Mouse (Mus musculus) heart, adult 2 months (tissue): ENCODE results near the gene Grin1. TPM values are rescaled to one million over a fixed set of nuclear protein-coding genes. Genes with fewer than 3 reads are reported as not detected.

ENCODE experiments used
- DNase-seq, 2 experiments: peaks; one replicate each; pipeline ENCODE4 v3.0.0; 2021
- H3K27ac ChIP-seq: fragments of 200-600 bp; 2 replicates; pipeline ENCODE4 v1.8.1; 2022
- H3K27me3 ChIP-seq: fragments of 200-500 bp; 2 replicates; pipeline ENCODE4 v1.6.1; 2012; ENCODE audit warnings: mild to moderate bottlenecking, low read length, inconsistent platforms, mixed read lengths; ENCODE audit not compliant: control insufficient read depth, insufficient read depth
- H3K36me3 ChIP-seq: fragments of 200-500 bp; 2 replicates; pipeline ENCODE4 v1.6.1; 2012; ENCODE audit warnings: low read length, inconsistent platforms; ENCODE audit not compliant: control insufficient read depth, insufficient read depth
- H3K4me1 ChIP-seq: fragments of 200-500 bp; 2 replicates; pipeline ENCODE4 v1.6.1; 2011; ENCODE audit warnings: low read length; ENCODE audit not compliant: control insufficient read depth, insufficient read depth
- H3K4me3 ChIP-seq: fragments of 200-600 bp; 2 replicates; pipeline ENCODE4 v1.8.1; 2022
- H3K79me2 ChIP-seq: fragments of 200-500 bp; replicated peaks from 2 replicates; pipeline ENCODE4 v1.6.1; 2012; ENCODE audit warnings: mild to moderate bottlenecking, inconsistent platforms, low read length, moderate library complexity, mixed read lengths; ENCODE audit not compliant: control insufficient read depth, insufficient read depth
- H3K9ac ChIP-seq: fragments of 200-500 bp; 2 replicates; pipeline ENCODE4 v1.6.1; 2012; ENCODE audit warnings: low read depth, mild to moderate bottlenecking, control low read depth, inconsistent platforms, low read length, mixed read lengths
- CTCF ChIP-seq: fragments of 200-600 bp; IDR thresholded peaks from 2 replicates; pipeline ENCODE4 v1.8.1; 2022; ENCODE audit warnings: antibody characterized with exemption, mild to moderate bottlenecking, moderate library complexity
- EP300 ChIP-seq: fragments of 200-500 bp; IDR thresholded peaks from 2 replicates; pipeline ENCODE4 v1.6.1; 2011; ENCODE audit warnings: low read depth, low read length, control low read depth; ENCODE audit not compliant: insufficient read depth
- POLR2A ChIP-seq: fragments of 200-500 bp; IDR thresholded peaks from 2 replicates; pipeline ENCODE4 v1.6.1; 2011; ENCODE audit warnings: mild to moderate bottlenecking, low read depth, low read length, control low read depth; ENCODE audit not compliant: insufficient read depth
- WGBS: fragments of 180-500 bp; shearing (Covaris S2); methylation state at CpG from one replicate; pipeline ENCODE4 v1.1.7; 2018; 5-methylcytosine and 5-hydroxymethylcytosine counted together
- intact Hi-C: fragments of 180-260 bp; cut with DNase I; formaldehyde crosslinking; loops from one replicate; pipeline ENCODE4 v1.15.1; 2025
- polyA plus RNA-seq: library from polyadenylated mRNA; depleted of rRNA; stranded (reverse); fragments of >200 nt; gene quantifications from 2 replicates; pipeline ENCODE4 v1.2.3, GENCODE M21; 2012
- total RNA-seq, 2 experiments: library from RNA; stranded (reverse); gene quantifications; 2 replicates each; pipeline ENCODE4 v1.2.3; 2021

Grin1 gene
- total and polyA plus RNA-seq, 3 experiments: 0.41 TPM; not detected in 2

DNA sequence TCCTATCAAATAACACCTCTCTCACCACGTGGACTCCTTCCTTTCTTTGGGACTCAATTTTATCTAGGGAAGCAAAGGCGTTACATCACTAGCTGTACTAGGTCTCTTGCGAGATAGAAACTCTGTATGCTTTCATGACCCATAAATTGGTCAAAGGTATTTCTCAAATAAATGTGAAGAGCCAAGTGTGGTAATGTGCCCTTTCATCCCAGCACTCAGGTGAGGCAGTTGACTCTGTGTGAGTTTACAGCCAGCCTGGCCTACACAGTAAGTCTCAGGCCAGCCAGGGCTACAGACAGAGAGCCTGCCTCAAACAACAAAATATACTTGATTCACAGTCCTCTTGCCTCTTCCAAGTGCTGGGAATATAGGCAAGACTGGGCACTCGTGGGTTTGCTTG lies 40.9 kb upstream of the Grin1 start:
- Histone ChIP-seq H3K4me1 (peaks cover 3% of the 10 kb centered on the region), H3K27ac (no peak overlapping the region), H3K79me2 (no peaks in the 10 kb centered on the region), H3K9ac (no peak overlapping the region), H3K4me3 (no peak overlapping the region), H3K27me3 (no peaks in the 10 kb centered on the region), H3K36me3 (no peaks in the 10 kb centered on the region)
- intact Hi-C loops: no loop called here
- 72% methylated on average over 4 of the region's 4 CpGs for WGBS
- no peak for TF ChIP-seq EP300
- no peak for TF ChIP-seq POLR2A
- no peak for DNase-seq

DNA sequence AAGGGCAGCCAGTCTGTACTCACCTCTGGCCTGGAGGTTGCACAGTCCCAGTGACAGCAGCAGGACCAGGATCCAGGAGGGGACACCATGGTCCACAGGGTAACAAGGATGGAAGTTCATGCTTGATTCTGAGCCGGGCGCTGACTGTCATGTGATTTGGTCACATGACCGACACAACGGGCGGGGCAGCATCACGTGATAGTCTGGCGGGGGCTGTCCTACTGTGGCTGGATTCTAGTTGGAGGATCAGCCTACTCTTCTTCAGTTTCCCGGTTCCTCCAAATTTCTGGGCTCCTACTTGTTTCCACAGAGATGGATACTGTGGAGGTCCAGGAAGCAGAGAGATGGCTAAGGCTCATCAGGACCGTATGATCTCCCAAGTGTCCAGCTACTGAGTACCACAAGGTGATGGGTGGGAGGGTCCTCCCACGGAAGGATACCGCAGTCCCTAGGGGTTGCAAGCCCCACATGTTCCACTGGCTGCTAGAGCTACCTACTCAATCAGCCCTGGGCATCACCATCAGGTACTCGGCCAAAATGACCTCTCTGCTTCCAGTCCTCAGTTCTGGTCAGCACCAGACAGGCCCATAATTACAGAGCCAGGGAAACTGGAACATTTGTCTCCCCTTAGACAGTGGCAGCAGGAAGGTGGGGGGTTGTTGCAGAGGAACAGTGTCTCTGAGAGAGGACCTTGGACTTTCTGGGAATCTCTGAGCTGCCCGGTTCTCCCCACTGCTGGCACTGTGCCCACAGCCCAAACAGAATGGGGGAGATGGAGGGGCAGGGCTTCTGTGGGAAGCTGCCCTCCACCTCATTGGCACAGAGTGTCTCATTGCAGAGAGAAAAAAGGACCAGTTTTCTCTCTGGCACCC lies 37.5 kb upstream of the Grin1 start, which contains the start of gene Dpp7:
Gene Dpp7, minus strand, starts transcription at position 152 of the 872 bp plus-strand sequence.
- Histone ChIP-seq H3K79me2 (no peaks in the 10 kb centered on the region), H3K27me3 (no peaks in the 10 kb centered on the region), H3K9ac (peak within 1 kb of the TSS; percentile 19), H3K4me1 (peaks cover 2% of the 10 kb centered on the region), H3K4me3 (peak within 1 kb of the TSS; percentile 48), H3K36me3 (no peaks in the 10 kb centered on the region), H3K27ac (no peak within 1 kb of the TSS)
- 3% methylated on average over 13 of the region's 13 CpGs for WGBS
- peak; percentile 82 to 83 for DNase-seq
- intact Hi-C loops: no loop called here
- TF ChIP-seq CTCF (no peak), POLR2A (peak; percentile 57)

DNA sequence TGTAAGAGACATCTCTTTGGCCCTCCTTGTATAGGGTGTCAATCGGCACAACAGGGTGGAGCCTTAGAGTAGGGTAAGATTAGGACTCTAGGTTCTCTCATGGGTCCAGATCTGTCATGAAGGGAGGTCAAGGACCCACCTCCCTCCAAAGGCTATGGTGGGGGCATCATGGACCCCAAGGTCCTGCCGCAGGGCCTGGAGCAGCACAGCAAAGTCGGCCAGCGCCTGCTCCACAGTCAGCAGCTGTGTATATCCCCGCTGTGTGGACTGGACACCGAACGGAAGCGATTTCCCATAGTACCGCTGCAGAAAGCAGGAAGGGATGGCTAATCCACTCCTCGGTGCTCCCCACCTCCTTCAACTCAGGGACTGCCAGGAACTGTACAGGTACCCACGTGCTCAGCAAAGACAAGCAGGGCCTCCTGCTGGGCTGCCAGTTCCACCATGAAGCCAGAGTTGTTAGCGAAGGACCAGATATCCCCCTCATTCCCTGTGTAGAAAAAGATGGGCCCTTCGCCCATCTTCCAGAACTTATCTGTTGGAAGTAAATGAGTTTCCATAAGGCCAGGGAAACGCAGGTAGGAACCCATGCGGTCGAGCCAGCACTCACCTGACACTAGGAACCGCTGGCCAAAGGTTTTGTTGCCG lies 36.6 kb upstream of the Grin1 start:
- intact Hi-C loops: no loop called here
- peak overlapping the region; percentile 48 for H3K4me3 ChIP-seq
- DNase-seq: no peak
- H3K4me1 ChIP-seq: peaks cover 2% of the 10 kb centered on the region
- H3K27me3 ChIP-seq: no peaks in the 10 kb centered on the region
- no peaks in the 10 kb centered on the region for H3K79me2 ChIP-seq
- no peak overlapping the region for H3K27ac ChIP-seq
- 35% methylated on average over 18 of the region's 18 CpGs for WGBS
- H3K36me3 ChIP-seq: no peaks in the 10 kb centered on the region
- no peak overlapping the region for H3K9ac ChIP-seq
- TF ChIP-seq EP300: no peak
- TF ChIP-seq CTCF: no peak
- no peak for TF ChIP-seq POLR2A

DNA sequence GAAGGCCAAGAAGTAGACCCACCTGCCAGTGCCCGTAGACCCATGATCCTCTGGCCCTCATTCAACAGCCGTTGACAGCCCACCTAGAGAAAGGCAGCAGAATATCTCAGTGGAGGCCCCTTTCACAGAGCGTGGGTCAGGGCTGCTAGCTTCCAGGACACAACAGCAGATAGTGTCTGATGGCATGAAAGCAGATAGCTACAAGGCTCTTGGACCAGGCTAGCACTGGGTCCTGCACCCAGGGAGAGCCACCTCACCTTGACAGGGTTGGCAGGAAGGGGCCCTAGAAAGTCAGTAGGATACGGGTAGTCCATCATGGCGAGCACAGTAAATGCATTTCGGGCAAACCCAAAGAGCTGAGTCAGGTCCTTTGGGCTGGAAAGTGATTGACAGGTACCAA lies 35.2 kb upstream of the Grin1 start:
- Histone ChIP-seq H3K4me3 (no peak overlapping the region), H3K27me3 (no peaks in the 10 kb centered on the region), H3K27ac (no peak overlapping the region), H3K4me1 (peaks cover 2% of the 10 kb centered on the region), H3K79me2 (no peaks in the 10 kb centered on the region), H3K9ac (no peak overlapping the region), H3K36me3 (no peaks in the 10 kb centered on the region)
- 80% methylated on average over 6 of the region's 6 CpGs for WGBS
- no peak for DNase-seq
- no peak for TF ChIP-seq POLR2A
- no peak for TF ChIP-seq EP300
- TF ChIP-seq CTCF: no peak
- intact Hi-C loops: no loop called here

DNA sequence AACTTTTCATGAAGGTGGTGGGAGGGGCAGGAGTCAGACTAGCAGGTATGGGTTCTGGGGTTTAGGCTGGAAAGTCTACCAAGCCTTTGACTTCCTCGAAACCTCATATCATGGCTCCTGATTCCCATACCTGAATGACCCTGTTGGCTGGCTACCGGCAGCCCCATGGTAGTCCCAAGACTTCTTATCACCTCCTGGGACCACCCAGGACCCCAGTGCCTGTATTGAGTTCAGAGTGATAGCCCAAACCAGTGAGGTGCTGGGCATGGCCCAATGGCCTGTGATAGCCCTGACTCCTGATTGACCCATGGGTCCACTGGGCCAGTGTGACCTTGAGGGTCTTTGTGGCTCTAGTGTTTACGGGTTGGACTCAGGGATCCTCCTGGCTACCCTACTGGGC lies 31.7 kb upstream of the Grin1 start:
- Histone ChIP-seq H3K27ac (no peak overlapping the region), H3K9ac (no peak overlapping the region), H3K4me3 (no peak overlapping the region), H3K79me2 (no peaks in the 10 kb centered on the region), H3K27me3 (no peaks in the 10 kb centered on the region), H3K36me3 (no peaks in the 10 kb centered on the region), H3K4me1 (no peaks in the 10 kb centered on the region)
- TF ChIP-seq POLR2A: no peak
- TF ChIP-seq EP300: no peak
- no peak for TF ChIP-seq CTCF
- intact Hi-C loops: no loop called here
- DNase-seq: no peak
- WGBS: 91% methylated on average over 3 of the region's 3 CpGs

DNA sequence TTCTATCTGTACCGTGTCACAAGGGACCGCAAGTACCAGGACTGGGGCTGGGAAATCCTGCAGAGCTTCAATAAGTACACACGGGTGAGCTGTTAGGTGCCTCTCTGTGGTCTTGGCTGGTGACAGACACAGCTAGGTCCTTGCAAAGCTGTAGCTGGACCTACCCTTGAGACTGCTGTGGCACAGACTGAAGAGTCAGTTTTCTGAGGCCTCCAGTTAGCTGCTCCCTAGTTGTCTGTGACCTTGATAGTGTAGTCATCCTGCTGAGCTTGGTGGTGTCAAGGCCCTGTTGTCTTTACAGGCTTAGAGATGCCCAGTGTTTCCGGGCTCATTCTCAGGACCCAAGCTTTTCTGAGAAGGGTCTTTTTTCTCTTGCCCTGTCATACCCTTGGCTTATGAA lies 30.5 kb upstream of the Grin1 start:
- H3K4me3 ChIP-seq: no peak overlapping the region
- H3K27me3 ChIP-seq: no peaks in the 10 kb centered on the region
- no peak overlapping the region for H3K27ac ChIP-seq
- no peak overlapping the region for H3K9ac ChIP-seq
- intact Hi-C loops: no loop called here
- no peaks in the 10 kb centered on the region for H3K79me2 ChIP-seq
- TF ChIP-seq EP300: no peak
- no peak for TF ChIP-seq POLR2A
- TF ChIP-seq CTCF: no peak
- WGBS: 90% methylated on average over 4 of the region's 4 CpGs
- H3K4me1 ChIP-seq: no peaks in the 10 kb centered on the region
- DNase-seq: no peak
- H3K36me3 ChIP-seq: no peaks in the 10 kb centered on the region
